Mouse (Mus musculus) urinary bladder, adult 18-20 months (tissue): ENCODE data around the gene Myrf.
"Not testable (repeated sequence)": the region's sequence is repeated elsewhere in the genome, so short reads cannot be mapped to it uniquely, and the experiment has no call there.

Source experiments
- DNase-seq, 2 experiments: peaks; one replicate each; pipeline ENCODE4 v3.0.0; 2022; ENCODE audit warnings: low spot score in 2 of 2, mixed read lengths in 2 of 2

Myrf gene

GRCm38 (mm10) chr19:10176941-10177372 lies 63.6 kb downstream of the Myrf start:
- DNase-seq: no peak

DNA sequence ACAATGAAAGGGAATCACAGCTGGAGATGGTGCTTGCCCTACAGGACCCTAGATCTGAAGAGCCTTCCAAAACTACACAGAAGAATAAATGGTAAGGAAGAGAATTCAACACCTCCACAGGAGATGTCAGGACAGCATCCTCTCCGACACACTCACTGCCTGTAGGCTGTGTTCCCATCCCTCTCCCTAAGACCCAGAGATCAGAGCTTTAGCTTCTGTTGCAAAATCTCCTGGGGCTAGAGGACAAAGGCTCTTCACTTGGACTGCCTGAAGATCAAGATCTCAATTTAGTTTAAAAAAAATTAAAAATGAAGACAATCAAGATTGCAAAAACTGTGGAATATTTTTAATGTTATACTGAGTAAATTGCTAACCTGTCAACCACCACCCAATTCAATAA lies 64.1 kb downstream of the Myrf start:
- no peak for DNase-seq

GRCm38 (mm10) chr19:10174956-10175355 lies 65.6 kb downstream of the Myrf start:
- no peak for DNase-seq

- DNase-seq: no peak
These were observed 66.6 kb downstream of the Myrf start for GRCm38 (mm10) chr19:10173844-10174539.

DNA sequence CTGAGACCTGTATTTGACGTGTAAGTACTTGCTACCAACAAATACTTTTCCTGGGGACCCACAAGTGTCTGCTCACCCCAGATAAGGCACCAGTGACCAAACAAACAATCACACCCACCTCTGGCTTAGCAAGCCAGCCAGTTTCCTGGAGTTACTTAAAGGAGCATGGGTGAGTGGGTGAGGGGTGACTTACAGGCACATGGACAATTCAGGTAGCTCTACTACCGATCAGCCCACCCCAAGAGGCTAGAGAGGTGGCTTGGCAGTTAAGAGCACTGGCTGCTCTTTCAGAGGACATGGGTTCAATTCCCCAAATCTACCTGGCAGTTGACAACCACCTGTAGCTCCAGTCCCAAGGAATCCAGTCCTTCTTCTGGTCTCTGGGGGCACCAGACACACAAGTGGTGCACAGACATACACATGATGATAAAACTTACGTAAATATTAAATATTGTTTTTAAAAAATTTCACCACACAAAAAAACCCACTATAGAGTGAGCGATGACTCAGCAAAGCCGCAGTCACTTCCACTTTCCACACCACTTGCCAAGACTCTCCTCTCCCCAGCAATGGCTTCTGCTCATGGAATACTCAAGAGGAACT lies 67.3 kb downstream of the Myrf start:
- DNase-seq: no peak

- DNase-seq: no peak
These were observed 68.7 kb downstream of the Myrf start for GRCm38 (mm10) chr19:10171846-10172245.

DNA sequence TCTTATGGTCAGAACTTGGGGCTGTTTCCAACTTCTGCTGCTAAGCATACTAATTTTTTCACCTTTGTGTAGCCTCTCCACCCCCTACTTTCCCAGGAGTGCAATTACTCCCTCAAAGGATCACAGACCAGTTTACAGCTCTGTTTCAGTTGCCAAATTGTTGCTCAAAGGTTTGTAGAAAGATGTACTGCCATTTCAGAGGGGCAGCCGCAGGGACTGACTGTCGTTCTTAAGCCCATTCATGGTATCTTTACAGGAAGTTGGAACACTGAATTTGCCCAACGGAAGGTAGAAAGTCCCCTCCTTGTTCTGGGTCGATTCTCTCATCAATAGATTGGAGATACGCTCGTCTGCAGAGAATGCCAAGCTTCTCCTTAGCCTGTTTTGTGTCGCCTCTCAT lies 69.2 kb downstream of the Myrf start:
- no peak for DNase-seq

DNA sequence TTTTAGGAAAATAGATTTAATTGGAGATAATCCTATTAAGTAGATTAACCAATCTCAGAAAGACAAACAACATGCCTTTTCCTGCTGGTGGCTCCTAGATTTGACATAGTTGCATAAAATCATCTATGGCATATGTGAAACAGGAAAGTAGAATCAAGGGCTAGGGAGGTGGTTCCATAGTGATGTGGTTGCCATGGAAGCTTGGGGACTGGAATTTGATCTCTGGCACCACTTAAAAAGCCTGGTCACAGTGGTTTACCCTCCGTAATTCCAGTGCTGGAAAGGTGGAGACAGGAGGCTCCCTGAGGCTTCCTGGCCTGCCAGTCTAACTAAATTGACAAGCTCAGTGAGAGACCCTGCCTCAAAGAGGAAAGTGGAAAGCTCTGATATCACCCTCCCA lies 70.1 kb downstream of the Myrf start:
- DNase-seq: no peak

DNA sequence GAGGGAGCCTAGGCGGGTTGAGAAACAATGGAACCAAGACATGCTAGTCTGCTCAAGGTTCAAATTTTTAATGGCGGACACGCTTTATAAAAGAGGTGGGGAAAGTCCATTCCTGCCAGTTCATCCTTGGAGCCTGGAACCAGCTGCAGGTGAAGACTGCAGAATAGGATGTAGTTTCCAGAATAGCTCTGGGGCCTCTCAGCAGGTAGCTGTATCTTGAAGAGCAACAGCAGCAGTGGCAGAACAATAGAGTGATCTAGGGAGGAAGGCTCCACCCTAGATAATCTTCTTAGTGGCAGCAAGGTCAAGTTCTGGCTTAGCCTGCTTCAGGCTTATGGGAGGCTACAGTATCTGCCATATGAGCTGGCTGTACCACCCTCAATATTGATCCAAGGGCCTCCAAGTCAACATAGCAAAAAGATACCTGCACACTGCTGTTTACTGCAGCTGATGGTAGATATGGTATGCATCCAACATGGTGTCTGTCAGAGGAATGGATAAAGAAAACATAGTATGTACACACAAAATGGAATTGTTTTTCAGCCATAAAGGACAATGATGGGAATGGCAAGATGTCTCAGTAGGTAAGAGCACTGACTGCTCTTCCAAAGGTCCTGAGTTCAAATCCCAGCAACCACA lies 70.7 kb downstream of the Myrf start:
- not testable (repeated sequence) for DNase-seq

- no peak for DNase-seq
These were observed 71.4 kb downstream of the Myrf start for GRCm38 (mm10) chr19:10169179-10169578.

DNA sequence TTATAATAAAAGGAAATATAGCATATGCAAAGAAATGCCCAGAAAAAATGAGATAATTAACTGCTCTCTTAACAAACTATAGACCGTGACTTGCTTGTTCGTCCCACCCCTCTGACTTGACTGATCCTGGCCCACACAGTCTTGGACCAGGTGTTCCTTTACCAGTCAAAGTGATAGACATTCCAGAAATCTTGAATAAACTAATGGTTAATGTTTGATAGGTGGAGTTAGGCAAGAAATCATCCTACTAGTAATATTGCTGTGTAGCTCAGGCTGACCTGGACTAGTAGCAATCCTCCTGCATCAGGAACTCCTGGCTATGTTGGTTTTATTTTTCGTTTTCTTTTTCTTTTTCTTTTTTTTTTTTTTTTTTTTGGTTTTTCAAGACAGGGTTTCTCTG lies 72.1 kb downstream of the Myrf start:
- no peak for DNase-seq

GRCm38 (mm10) chr19:10167951-10168350 lies 72.6 kb downstream of the Myrf start:
- DNase-seq: no peak

DNA sequence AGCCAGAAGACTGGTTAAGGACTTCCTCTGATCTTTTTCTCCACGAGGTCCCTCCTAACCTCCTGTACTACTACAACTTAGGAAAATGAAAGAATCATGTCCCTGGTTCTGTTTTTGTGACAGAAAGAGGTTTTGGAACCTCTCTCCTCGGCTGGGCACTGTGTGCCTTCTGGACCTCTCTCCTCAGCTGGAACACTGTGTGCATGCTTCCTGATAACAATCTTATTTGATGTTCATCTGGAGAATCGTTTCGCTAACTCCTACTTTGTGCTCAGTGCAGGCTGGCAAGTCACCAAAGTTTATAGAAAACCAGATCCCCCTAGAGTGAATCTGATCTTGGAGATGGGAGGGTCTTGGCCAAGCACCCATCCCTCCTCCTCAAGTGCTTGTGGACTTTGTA lies 73.4 kb downstream of the Myrf start:
- DNase-seq: no peak

DNA sequence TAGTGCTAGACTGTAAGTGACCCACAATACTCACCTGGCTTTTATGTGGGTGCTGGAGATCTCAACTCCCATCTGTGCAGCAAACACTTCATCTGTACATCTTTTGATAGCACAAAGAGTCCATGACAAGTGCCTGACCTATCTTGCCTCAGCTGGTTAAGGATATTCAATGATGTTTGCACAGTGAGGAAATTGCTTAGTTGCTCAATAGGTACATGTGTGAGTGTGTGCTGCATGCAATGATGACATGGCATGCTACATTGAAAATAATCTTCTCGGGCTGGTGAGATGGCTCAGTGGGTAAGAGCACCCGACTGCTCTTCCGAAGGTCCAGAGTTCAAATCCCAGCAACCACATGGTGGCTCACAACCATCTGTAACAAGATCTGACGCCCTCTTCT lies 74.6 kb downstream of the Myrf start:
- DNase-seq: not testable (repeated sequence)

GRCm38 (mm10) chr19:10163896-10164295 lies 76.7 kb downstream of the Myrf start:
- DNase-seq: no peak
